Mouse (Mus musculus): ENCODE measurements around the gene Actr1a.
A peak's percentile ranks its signal among the peaks of the same experiment; 100 is the strongest.

Gene Actr1a

DNA sequence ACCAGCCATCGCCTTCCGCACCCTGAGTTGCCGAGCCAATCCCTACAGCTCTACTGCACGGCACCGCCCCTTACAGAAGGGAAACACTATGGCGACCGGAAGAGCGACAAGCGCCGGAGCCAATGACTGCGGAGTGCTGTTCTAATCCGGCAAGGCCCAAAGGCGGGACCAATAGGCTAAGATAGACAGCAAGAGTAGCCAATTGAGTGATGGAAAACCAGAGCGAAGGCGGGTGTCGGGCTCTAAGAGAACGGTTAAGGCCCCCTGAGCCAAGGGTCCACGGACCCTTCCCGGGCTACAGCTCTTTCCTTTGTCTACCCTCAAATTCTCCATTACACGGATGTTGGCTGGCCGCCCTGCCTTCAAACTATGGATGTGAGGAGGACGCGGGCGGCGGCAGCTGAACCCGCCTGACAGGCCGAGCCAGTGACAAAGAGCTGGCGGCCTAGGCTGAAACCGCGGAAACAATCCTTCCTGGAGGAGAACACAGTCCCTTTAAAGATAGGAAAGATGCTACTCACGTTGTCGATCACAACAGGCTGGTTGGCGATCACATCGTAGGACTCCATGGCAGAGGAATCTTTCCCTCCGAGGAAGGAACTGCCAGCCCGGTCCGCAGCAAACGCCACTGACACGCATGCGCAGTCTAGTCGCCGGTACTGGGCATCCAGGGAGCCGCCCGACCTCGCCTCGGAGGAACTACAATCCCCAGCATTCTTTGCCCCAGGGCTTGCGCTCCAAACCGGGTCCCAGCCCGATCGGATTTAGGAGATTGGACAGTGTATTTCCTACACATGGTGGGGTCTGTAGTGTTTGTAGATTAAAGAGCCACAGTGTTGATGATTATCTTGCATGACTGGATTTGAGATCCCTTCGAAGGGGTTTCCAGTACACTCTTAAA, at the start of gene Actr1a:
Actr1a (minus strand) TSS at position 640 of the 901 bp plus-strand sequence.
- peak; percentile 95 for DNase-seq (ENCODE audit: low spot score)

DNA sequence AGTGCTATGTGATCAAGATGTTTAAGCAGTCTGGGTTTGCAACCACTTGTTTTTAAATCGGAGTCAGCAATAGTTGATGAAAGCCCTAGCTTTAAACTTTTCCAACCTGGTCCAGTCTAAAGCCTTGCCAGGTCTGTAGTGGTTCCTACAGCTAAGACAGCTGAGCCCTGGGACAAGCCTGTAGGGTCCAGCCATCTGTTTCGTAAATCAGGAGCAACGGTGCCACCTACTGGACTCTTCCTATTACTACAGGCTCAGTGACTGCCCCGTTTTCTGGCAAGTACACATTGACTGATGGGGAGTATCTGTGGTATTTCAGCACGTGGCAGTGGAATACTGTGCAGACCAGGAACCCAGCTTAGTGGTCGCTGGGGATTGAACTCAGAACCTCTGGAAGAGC, 48.7 kb upstream of the Actr1a start:
- peak; percentile 59 for DNase-seq (ENCODE audit: low spot score)

DNA sequence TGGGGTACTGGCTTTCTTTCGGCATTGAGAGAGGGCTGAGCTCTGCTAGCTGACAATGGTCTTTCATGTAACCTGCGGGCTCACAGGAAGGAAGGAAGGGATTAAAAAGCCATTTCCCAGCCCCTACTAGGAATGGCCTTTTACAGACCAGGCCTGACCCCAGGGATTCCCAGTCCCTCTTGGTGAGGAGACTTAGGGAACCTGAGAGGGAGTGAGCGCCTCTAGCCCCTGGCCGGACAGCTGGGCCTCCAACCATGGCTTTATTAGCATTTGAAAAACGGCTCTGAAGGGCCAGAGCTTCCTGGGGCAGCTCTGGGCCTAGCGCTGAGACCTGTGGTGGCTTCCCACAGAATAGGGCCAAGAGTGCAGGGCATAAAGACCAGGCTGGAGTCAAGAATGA, 48.0 kb upstream of the Actr1a start:
- DNase-seq (ENCODE audit: low spot score), result no peak

DNA sequence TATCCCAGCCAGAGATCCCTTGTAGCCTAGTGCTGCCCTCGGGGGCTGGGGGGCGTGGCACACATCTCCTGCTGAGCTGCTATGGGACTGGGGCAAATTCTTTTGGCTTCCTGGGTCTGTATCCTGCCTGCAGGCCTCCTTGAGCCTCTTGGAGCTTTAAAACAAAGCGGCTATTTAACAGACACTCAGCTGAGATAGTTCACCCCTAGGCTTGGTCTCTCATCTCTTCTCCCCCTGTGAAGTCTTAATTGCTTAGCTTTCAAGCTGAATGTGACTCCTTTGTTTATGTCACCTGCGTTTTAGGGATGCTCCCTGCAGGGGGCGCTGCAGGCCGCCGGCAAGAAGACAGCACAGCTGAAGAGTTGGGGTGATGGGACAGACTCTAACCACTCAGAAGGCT, 39.9 kb upstream of the Actr1a start:
- no peak for DNase-seq (ENCODE audit: low spot score)

DNA sequence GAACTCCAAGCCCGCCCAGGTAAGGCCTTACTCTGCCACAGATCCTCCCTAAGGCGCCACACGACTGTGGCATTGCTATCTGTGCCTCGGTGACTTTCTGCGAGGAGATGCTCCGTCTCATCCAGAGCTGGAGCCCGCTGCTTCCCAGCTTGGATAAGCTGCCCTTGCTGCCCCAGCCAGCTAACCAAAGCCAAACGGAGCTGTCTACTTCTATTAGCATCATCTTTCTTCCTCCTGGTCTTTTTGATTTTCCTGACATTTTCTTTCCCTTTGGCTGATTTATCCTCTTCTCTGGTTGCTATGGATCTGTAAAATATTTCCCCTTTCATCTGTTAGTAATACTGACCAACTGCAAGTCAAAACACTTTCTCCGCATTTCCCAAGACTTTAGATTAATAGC, 39.0 kb upstream of the Actr1a start:
- DNase-seq (ENCODE audit: low spot score), result no peak

DNA sequence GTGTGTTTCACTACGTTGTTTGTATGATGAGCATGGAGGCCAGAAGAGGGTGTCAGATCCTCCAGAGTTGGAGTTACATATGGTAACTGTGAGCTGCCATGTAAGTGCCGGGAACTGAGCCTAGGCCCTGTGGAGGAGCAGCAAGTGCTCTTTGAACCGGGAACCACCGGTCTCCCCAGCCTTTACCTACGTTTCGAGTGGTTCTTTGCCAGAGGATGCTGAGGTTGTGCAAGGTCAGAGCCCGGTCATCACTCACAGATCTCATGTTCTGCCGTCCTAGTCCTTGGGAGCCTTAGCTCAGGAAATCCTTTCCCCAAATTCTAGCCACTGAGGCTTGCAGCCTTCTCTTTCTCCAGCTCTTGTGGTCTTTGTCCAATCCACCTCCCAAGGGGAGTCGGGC, 38.6 kb upstream of the Actr1a start:
- DNase-seq (ENCODE audit: low spot score), result no peak

DNA sequence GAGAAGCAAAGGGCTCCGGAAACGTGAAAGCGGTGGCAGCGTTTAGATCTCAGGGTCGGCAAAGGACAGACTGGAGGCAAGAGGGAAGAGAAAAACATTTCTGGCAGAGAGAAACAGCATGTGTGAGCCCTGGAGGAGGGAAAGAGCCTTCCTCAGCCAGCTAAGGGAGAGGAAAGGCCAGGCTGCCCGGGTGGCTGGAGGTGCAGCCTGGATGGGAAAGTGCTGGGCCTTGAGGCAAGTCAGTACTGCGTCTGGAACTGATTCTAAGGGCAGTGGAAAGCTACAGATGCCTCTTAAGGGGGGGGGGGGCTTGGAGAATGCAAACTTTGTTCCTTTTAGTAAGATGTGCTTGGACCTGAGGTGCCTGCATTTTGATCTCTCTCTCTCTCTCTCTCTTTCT, 38.2 kb upstream of the Actr1a start:
- DNase-seq (ENCODE audit: low spot score), result no peak

DNA sequence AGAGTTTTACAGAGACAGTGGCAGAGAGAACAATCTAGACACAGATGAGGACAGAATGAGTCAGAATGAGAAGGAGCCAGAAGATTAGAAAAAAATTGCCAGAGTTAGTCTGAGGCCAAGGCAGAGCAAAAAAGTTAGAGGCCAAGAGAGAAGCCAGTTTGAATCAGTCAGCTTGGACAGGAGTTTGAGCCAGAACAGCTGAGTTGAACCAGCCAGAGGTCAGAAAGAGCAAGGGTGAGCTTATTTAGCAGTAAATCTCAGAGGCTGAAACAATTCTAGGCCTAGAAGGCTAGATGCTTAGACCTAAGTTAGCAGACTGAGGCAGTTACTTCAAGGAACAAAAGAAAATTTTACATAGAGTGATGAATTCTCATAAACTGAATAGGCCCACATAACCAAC, 33.7 kb upstream of the Actr1a start:
- DNase-seq (ENCODE audit: low spot score), result no peak

DNA sequence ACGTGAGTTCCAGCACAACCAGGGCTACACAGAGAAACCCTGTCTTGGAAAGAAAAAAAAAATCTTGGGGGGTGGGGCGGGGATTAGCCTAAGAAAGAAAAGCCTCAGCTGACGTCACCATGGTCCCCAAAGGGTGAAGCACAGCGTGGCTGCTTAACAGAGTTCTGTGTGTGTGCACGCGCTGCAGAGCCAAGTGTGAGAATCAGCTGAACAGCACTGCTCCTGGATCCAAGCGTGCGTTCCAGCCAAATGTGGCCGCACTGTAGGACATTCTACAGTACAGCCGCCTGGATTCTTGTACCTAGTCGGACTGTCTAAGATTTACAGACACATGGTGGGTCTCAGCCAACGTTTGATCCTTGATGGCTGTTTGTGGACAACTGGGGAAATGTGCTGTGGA, 30.9 kb upstream of the Actr1a start:
- no peak for DNase-seq (ENCODE audit: low spot score)

DNA sequence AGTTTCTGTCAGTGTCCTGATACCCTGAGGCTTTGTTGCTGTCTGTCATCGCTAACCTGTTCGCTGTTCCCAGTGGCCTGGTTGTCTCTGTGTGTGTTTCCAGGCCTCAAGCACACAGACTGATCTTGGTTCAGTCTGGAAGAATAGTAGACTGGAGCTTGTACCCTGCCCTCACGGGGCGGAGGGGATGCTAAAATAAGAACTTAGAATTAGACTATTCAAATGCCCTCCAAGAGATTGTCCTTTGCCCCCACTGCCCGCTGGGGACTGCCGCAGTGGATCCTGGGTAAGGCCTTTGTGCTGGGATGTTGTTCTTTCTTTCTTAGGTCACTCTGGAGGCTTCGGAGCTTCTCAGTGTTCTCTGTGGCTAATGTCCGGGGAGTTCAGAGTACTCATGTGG, 29.7 kb upstream of the Actr1a start:
- DNase-seq (ENCODE audit: low spot score), result no peak

DNA sequence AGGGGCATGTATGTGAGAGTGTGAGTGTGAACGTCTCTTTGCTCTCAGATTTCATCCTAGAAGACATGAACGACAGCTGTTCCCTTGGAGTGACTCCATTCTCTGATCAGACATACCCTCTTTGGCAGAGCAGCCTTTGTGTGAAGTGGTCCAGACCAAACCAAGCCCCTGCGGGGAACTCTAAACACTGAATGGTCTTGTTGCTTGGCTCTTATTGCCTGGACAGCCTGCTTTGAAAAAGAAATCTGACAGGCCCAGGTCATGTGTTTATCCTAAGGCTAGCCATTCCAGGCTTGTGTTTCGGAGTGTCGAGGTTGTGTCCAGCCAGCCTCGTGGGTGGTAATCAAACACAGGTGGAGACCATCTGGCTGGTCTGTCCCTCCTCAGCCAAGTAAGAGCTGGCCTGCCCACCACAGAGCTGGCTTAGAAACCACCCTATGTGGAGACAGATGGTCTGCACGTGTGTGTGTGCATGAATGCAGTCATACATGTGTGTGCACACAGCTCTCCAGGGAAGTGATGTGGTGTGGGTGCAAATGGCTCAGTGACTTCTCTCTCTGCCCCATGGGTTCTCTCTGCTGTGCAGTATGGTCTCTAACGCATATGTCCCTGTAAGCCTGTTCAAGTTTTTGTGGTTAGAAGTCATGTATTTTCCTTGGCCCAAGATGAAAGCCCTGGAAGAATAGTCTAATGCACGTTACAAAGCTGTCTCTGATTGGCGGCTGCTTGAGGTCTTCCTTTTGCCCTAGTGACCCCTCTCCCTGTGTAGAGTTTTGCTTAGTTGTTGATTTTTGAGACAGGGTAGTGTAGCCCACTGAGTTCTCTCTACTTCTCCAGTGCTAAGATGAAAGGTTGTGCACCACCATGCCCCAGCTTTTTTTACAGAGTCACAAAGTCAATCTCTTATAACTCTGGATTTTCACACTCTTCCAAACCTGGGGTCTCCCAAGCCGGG, 27.1 kb upstream of the Actr1a start:
- DNase-seq (ENCODE audit: low spot score), result no peak

DNA sequence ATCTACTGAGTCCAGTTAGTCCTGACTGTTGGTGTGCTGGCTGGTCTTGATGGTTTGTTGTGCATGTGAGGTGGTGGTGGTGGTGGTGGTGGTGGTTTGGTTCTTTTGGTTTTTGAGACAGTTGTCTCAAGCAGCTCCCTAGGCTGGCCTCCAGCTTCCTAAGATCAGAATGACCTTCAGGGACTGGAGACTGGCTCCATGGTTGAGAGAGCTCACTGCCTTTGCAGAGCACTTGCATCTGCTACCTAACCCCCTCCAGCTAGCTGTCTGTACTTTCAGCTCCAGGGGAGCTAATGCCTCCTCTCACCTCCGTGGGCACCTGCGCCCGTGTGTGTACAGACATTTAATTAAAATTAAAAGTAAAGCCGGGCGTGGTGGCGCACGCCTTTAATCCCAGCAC, 24.9 kb upstream of the Actr1a start:
- no peak for DNase-seq (ENCODE audit: low spot score)

DNA sequence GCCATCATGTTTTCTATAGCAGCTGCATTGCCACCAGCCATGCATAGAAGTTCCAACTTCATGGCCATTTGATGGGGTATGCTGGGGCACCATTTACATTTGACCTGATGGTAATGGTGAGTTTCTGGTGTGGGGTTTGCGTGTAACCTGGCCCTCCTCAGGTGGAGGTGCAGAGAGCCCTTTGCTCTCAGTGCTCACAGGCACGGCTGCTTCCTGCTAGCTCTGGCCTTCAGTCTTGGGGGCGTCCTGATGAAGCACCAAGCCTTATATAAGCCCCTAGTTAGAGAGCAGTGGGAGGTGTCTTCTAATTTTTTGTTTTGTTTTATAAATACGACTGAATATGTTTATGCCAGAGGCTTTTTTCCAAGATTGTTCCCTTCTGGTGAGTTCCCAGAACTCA, 22.5 kb upstream of the Actr1a start:
- no peak for DNase-seq (ENCODE audit: low spot score)

DNA sequence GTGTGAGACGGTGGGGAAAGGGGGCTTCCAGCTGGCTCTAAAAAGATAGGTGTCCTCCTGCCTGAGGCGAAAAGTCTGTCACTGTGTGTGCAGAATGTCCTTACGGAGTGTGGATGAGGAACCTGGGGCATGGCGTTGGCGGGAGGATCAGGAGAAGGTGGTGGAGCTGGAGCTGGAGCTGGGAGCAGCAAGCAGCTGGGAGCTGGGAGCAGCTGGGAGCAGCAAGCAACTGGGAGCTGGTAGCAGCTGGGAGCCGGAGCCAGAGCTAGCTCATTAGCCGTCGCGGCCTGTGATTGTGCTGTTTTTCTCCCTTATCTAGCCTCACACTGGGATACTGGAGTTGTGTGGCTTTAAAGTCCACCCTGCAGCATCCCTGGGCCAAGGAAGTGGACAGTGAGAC, 20.7 kb upstream of the Actr1a start:
- no peak for DNase-seq (ENCODE audit: low spot score)

DNA sequence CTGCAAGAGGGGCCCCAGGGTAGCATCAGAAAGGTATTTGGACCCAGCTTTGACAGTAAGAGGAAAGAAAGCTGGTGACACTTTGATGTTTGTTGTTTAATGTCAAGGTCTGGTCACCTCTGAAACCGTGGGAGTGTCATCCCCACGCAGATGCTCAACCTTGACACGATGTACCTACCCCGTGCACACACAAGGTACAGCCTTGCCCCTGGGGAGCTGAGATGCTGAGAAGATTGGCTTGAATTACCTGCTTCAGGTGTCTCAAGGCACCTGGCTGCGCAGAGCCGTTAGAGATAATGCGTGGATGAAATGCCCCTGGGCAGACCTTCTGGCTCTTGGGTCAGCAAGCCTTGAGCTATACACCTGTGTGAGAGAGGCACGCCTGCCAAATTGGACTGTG, 18.9 kb upstream of the Actr1a start:
- no peak for DNase-seq (ENCODE audit: low spot score)

DNA sequence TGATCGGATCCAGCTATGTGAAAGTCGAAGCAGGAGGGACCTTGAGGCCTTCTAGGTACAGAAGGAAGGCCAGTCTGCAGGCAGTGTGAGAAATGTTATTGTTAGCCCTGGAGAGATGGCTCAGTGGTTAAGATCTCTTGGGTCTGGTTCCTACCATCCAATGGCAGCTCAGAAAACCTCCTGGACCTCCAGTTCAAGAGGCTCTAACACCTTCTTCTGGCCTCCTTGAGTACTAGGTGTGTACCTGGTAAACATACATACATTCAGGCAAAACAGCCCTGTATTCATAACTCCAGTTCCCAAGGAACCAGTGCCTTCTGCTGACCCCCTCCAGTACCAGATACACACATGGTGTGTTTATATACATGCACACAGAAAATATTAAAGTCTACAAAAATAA, 18.4 kb upstream of the Actr1a start:
- DNase-seq (ENCODE audit: low spot score), result no peak

DNA sequence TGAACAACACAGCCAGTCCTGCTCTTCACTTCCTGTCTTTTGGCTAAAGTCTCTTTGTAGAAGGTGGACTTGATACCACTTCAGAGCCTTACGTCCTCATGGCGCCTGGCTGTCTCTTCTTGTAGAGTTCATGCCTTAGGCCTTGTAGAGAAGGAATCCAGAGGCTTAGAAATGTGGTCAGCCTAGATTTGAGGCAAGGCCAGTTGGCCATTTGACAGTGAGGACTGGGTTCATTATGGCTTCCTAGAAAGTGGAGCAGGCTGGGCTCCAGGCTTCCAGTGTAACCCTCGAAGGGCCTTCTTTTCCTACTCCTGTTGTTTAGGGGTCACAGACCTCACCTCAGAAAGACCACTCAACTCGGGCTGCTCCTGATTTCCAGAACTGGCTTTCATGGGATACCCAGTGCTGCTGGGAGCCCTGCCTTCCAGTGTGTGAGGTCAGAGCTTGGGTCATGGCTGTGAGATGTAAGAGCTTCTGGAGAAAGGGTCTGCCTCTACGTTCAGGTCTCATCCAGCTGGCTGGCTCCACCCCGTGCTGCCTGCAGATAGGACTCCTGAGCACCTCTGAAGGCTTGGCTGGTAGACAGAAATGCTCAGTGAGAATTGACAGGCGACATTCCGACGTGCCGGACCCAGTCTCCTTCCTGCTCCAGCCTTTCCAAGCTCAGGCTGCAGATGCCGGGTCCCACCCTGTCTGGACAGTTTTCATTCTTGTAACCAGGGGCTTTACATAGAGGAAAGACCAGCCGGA, 16.7 kb upstream of the Actr1a start:
- no peak for DNase-seq (ENCODE audit: low spot score)

DNA sequence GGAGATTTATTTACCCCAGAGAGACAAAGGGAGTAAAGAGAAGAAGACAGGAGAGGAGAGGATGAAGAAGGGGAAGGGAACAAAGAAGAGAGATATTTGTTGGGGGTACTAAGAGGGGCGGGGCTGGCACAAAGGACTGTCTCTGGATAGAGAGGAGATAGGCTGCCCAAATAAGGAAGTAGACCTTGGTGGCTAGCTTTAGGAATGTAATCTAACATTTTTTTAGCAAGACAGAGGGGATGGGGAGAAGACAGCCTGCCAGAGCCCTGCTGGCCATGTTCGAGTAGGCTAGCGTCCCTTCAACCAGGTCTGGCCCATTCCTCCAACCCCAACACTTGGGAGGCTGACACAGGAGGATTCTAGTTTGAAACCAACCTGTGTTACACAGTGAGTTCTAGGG, 14.0 kb upstream of the Actr1a start:
- DNase-seq (ENCODE audit: low spot score), result peak; percentile 38

DNA sequence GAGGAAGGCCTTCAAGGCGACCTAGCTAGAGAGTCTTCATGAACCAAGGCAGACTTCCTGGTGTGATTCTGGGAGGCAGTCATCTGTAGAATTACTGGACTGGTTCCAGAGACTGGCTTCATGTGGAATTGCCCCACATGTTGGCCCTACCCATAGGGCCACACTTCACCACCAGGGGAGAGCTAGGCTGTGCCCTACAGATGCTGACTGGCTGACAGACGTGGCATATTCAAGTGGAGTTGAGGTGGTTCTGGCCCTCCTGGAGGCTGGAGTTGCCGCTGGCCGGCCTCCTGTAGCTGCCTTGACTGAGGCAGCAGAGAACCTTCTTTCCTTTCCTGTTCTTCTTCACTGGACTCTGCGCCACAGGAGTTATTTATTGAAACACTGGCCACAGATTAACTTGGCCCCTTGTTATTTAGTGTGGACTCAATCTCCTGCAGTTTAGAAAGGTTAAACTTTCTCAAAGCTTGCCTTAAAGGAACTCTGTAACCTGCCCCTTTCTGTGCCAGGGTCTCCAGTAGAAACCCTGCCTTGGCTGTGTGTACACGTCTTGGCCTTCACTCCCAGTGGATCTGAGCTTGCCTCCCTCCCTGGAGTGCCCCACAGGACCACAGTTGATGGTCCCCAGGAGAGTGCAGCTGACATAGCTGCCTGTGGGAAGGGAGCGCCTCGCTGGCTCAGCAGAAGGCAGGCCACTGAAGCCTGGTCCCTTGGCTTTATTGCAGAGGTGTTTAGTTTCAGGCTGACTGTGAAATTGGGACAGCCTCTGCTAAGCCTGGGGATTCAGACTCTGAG, 11.2 kb upstream of the Actr1a start:
- no peak for DNase-seq (ENCODE audit: low spot score)

DNA sequence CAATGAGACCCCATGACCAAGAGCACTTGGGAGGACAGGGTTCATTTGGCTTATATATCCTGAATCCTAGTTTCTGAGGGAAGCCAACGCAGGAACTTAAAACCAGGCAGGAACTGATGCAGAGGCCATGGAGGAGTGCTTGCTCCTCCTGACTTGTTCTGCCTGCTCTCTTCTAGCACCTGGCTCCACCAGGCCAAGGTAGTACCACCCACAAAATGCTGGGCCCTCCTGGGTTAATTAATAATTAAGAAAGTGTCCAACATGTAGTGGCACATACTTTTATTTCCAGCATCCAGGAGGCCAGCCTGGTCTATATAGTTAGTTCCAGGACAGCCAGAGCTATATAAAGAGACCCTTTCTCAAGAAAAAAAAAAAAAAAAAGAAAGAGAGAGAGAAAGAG, 8.5 kb upstream of the Actr1a start:
- DNase-seq (ENCODE audit: low spot score), result no peak

DNA sequence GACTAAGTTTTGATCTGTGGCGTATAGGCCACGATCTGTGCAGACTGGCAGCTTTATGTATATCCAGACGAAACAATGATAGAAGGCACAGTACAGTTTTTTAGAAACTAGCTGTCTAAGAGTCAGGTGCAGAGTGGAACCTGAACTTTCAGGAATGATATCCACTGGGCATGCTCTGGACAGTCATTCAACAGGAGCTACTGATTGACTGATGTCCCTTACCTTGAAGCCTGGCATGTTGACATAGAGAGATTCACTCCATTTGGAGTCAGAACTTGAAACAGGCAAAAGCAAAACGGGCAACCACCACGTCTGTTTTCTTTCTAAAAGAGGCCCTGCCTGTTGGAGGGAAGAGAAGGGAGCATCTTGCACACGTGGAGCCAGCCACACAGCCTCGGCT, 5.0 kb upstream of the Actr1a start:
- DNase-seq (ENCODE audit: low spot score), result no peak

DNA sequence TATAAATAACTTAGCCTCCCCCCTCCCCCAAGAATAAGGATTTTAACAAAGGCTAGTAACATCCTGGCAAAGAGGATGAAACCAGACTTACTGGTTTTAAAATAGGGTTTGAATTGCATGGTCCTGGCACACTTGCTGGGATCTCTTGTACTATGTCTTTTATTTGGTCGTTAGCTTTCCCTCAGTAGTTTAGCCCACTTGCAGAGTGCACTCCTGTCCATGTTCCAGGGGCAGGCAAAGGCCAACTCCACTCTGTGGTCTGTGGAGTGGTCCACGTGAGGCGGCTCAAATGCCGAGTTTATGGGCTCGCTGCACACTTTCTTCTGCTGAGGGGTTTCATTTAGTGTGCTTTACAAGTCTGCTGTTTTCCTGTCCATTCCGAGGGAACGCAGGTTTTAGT, 4.3 kb upstream of the Actr1a start:
- no peak for DNase-seq (ENCODE audit: low spot score)

Measured in ovary, postnatal 36 days (tissue).